Mouse (Mus musculus) cerebellum, adult 2 months (tissue): ENCODE data around the gene Camp. TPM values are rescaled to one million over a fixed set of nuclear protein-coding genes. Genes with fewer than 3 reads are reported as not detected.
"Not testable (repeated sequence)": the region's sequence is repeated elsewhere in the genome, so short reads cannot be mapped to it uniquely, and the experiment has no call there.

Experiments used
- DNase-seq, 2 experiments: peaks; one replicate each; pipeline ENCODE4 v3.0.0; 2021
- H3K27ac ChIP-seq: fragments of 200-500 bp; 2 replicates; pipeline ENCODE4 v1.5.1; 2012; ENCODE audit warnings: low read length, control low read depth, inconsistent platforms; ENCODE audit not compliant: insufficient read depth
- H3K27me3 ChIP-seq: fragments of 200-500 bp; 2 replicates; pipeline ENCODE4 v1.6.1; 2012; ENCODE audit warnings: inconsistent platforms, mild to moderate bottlenecking, low read length, moderate library complexity; ENCODE audit not compliant: control insufficient read depth, insufficient read depth
- H3K4me1 ChIP-seq: fragments of 200-500 bp; 2 replicates; pipeline ENCODE4 v1.6.1; 2011; ENCODE audit warnings: low read length; ENCODE audit not compliant: control insufficient read depth, insufficient read depth
- H3K4me3 ChIP-seq: fragments of 200-500 bp; replicated peaks from 2 replicates; pipeline ENCODE3; 2011; ENCODE audit warnings: mild to moderate bottlenecking, low read depth, low read length, control low read depth; ENCODE audit not compliant: insufficient read depth
- CTCF ChIP-seq: fragments of 200-500 bp; IDR thresholded peaks from 2 replicates; pipeline ENCODE4 v1.5.1; 2011; ENCODE audit warnings: low read depth, mild to moderate bottlenecking, control low read depth, low read length, moderate library complexity, borderline replicate concordance; ENCODE audit not compliant: insufficient read depth
- POLR2A ChIP-seq: fragments of 200-500 bp; IDR thresholded peaks from 2 replicates; pipeline ENCODE4 v1.6.1; 2011; ENCODE audit warnings: low read length, control low read depth, borderline replicate concordance; ENCODE audit not compliant: insufficient read depth
- WGBS: fragments of 180-500 bp; shearing (Covaris S2); methylation state at CpG from one replicate; pipeline ENCODE4 v1.1.7; 2018; 5-methylcytosine and 5-hydroxymethylcytosine counted together
- polyA plus RNA-seq: library from polyadenylated mRNA; depleted of rRNA; stranded (reverse); fragments of >200 nt; gene quantifications from 2 replicates; pipeline ENCODE4 v1.2.3, GENCODE M21; 2012

Camp gene
- polyA plus RNA-seq, 1 experiment = 1.5 TPM

DNA sequence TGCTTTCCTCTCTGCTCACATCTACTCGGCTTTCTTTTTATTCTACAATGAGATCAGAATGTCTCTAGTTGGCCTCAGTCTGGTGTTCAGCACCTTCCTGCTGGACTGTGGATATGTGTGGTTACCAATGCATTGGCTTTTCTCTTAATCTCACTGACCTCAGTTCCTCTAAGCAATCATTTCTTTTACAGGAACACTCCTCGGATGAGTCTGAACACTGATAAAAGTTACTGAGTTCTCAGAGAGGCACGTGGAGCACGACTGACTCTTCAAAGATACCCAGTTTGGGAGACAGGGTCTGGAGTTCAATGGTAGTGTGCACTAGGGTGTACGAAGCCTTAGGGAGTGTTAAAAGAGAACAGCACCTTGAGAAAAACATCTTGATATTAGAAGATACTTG is 23.2 kb downstream of the Camp start:
- no peak for DNase-seq
- WGBS = 75% methylated on average over 5 of the region's 5 CpGs
- H3K27ac ChIP-seq = no peak overlapping the region
- no peaks in the 10 kb centered on the region for H3K27me3 ChIP-seq
- no peak overlapping the region for H3K4me3 ChIP-seq
- TF ChIP-seq POLR2A (no peak), CTCF (no peak)
- no peaks in the 10 kb centered on the region for H3K4me1 ChIP-seq

DNA sequence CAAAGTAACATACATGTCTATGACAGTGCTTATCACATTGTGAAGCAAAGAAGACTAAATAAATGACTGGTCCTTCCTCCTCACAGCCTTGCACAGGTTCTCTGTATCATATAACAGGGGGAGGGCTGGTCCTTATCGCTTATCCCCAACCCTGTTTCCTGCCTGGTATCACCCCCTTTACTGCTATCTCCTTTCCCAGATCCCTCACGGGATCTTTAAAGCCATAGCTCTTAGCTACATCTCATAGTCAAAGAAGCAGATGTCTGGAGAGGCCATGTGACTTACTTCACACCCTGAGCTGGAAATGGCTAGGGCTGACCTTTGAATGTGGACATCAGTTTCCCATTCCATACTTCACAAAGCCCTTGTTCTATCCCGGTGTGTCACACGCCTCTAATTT is 23.7 kb downstream of the Camp start:
- no peak overlapping the region for H3K4me3 ChIP-seq
- H3K27ac ChIP-seq = no peak overlapping the region
- no peak for DNase-seq
- TF ChIP-seq POLR2A (no peak), CTCF (no peak)
- H3K4me1 ChIP-seq = no peaks in the 10 kb centered on the region
- no peaks in the 10 kb centered on the region for H3K27me3 ChIP-seq
- 70% methylated on average over 4 of the region's 4 CpGs for WGBS

DNA sequence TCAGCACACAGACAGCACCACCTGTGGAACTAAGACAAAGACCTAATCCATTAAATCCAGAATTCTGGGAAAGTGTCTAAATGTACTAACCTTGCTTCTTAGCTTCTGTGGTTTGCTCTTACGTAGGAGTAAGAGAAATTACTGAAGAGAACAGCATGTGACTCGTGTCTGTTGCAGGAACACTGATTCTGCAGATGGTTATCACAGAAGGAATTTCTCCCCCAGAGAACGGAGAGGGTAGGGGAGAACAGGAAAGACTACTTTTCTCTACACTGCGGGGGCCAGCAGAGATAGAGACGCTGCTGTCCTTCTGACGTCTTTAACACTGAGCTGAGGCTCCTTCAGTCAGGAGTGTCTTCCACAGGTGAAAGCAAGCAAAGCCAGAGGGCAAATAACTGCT is 33.1 kb downstream of the Camp start:
- 67% methylated on average over 6 of the region's 6 CpGs for WGBS

DNA sequence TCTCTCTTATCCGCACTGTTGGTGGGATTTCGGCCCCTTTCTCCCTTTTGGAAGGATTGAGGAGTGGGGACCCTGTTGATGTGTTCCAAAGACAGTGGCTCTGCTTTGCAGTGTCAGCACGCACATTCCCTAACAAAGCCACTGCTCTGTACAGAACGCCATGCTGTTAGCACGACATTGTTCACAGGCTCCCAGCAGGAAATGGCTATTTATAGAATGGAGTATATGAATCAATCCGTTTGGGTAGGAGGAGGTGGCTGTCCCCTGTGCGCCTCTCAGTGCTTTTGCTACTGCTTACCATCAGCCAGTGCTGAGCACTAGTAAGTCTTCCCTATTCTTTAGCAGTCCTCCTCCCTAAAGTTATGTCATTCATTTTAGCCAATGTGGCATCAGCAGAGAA is 36.0 kb downstream of the Camp start:
- Histone ChIP-seq H3K27ac (no peak overlapping the region), H3K4me3 (no peak overlapping the region), H3K27me3 (no peaks in the 10 kb centered on the region), H3K4me1 (peaks cover 4% of the 10 kb centered on the region)
- peak; percentile 11 to 27 for DNase-seq
- TF ChIP-seq CTCF (no peak), POLR2A (no peak)
- 8% methylated on average over 7 of the region's 7 CpGs for WGBS

More for the DNA sequence above, 33.1 kb downstream of the Camp start:
- Histone ChIP-seq H3K4me3 (no peak overlapping the region), H3K27ac (no peak overlapping the region), H3K4me1 (peaks cover 4% of the 10 kb centered on the region), H3K27me3 (no peaks in the 10 kb centered on the region)
- no peak for DNase-seq
- TF ChIP-seq POLR2A (no peak), CTCF (no peak)

DNA sequence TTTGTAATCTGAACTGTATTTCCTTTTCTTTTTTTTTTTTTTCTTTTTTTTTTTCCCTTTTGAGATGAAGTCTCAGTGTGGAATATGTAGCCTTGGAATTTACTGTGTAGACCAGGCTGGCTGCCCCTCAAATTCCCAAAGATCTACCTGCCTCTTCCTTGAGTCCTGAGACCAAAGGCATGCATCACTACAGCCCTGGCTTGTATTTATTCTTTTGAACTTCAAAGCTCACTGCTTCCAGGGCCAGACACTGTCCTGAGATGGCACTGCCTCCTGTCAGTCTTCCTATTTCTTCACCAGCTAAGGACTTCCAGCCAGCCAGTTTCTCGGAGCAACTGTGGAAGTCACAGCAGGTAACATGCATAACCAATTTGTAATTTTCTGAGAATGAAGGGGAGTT is 37.4 kb downstream of the Camp start, which contains the start of gene Spink8:
Spink8 (plus strand) TSS at position 301 of the 400 bp plus-strand sequence.
- DNase-seq = no peak
- TF ChIP-seq CTCF (no peak), POLR2A (no peak)
- 36% methylated on average over 1 of the region's 1 CpGs for WGBS

DNA sequence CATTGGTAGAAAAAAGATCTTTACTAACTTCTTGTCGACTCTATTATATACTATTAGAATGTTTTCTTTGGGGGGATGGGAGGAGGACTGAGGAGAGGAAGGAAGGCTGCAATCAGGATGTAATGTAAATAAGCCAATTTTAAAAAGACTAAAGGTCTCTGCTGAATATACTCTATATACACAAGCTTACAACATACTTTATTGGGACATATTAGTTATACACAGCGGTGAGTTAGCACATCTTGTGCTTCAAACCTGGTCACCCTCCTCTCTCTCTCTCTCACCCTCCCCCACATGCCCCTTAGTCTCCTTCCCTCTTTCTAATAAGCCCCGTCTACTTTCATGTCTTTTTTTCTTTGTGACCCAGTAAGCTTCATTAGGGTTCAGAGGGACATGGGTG is 41.5 kb downstream of the Camp start:
- no peak overlapping the region for H3K4me3 ChIP-seq
- H3K27ac ChIP-seq = no peak overlapping the region
- TF ChIP-seq CTCF = no peak
- no peak for TF ChIP-seq POLR2A
- no peaks in the 10 kb centered on the region for H3K4me1 ChIP-seq
- no peaks in the 10 kb centered on the region for H3K27me3 ChIP-seq
- no peak for DNase-seq
- 60% methylated on average over 3 of the region's 3 CpGs for WGBS

More for the DNA sequence above, 37.4 kb downstream of the Camp start, which contains the start of gene Spink8:
- peaks cover 4% of the 10 kb centered on the region for H3K4me1 ChIP-seq
- H3K4me3 ChIP-seq = no peak within 1 kb of the TSS
- H3K27me3 ChIP-seq = no peaks in the 10 kb centered on the region
- no peak within 1 kb of the TSS for H3K27ac ChIP-seq

DNA sequence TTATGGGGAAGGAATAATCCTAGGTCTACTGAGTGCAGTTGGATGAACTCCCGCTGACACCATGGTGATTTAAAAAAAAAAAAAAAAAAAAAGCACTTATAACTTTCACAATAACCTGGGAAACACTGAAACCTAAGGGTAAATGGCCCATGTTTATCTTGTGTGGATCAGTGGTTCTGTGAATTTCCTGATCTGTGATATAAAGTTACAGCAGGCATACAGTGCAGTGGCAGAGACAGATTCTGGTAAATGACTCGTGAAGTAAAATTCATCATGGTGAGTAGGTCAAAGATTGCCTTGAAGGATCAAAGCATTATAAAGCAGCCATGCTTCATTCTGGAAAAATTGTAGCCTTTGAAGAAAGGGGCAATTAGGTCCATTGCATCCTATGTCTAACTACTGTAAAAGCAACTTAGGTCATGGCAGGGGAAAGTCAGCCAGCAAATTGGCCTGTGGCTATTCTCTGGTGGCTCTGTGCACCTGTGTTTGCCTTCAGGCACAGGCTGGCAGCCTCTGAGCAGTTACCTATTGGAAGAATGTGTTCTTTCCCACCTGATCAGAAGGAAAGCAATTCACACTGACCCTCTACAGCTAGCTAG is 42.6 kb downstream of the Camp start:
- WGBS = 81% methylated on average over 2 of the region's 2 CpGs
- Histone ChIP-seq H3K4me3 (no peak overlapping the region), H3K27me3 (no peaks in the 10 kb centered on the region), H3K27ac (no peak overlapping the region), H3K4me1 (no peaks in the 10 kb centered on the region)
- no peak for DNase-seq
- TF ChIP-seq CTCF (no peak), POLR2A (no peak)

DNA sequence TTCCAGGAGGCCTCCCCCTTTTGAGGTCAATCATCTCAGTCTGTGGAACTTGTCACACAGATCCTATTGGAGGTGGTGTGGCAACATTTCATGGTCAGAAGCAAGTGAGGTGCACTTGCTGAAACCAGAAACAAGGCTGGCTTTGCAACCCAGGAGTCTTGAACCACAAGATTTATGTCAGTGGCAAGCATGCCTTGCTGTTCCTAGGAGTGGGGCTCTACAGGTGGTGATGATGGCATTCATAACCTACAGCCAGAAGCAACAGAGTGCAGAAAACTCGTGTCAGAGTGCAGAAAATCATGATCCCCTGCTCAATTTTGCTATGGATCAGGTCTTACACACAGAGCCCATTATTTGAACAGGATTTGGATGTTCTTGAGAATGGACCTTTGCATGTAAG is 43.2 kb downstream of the Camp start:
- no peak for DNase-seq
- Histone ChIP-seq H3K4me3 (no peak overlapping the region), H3K4me1 (no peaks in the 10 kb centered on the region), H3K27ac (no peak overlapping the region), H3K27me3 (no peaks in the 10 kb centered on the region)
- 33% methylated on average over 1 of the region's 1 CpGs for WGBS
- no peak for TF ChIP-seq CTCF

DNA sequence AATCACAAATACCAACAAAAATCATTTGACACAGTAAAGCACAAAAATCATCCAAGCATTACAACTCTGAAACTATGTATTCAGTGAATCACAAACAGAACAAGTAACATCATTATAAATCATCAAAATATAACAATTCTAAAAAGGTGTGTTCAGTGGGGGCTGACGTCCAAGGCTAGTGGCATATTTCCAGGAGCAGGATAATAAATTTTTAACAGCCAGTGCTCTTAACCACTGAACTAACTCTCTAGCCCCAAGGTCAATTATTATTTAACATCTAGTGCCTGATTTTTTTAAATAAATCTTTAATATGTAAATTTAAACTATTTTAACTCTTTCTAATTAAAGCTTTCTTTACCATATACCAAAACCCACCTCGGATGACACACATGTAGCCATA is 43.8 kb downstream of the Camp start:
- not testable (repeated sequence) for H3K27me3 ChIP-seq, H3K4me3 ChIP-seq, H3K27ac ChIP-seq, H3K4me1 ChIP-seq, DNase-seq
- 66% methylated on average over 2 of the region's 2 CpGs for WGBS
